Mouse (Mus musculus): ENCODE measurements around the gene Prg4.

The Prg4 gene

DNA sequence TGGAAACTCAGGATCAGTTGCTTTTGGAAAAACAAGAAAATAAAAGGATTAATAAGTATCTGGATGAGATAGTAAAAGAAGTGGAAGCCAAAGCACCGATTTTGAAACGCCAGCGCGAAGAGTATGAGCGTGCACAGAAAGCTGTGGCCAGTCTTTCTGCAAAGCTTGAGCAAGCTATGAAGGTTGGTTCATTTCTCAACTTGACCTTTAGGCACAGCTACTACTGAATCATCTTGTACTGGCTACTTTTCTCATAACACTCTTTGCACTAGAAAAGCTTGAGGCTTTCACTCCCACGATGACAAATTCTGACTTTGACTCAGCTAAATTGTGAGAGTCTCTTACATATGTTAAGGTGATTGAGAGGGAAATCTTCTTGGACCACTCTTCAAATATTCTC, 56.0 kb downstream of the Prg4 start:
- in situ Hi-C loops (cut with MboI, MseI): loop anchor here (10.0 kb wide), 1 partner anchor 945 kb away; no protein-coding TSS in a partner anchor

DNA sequence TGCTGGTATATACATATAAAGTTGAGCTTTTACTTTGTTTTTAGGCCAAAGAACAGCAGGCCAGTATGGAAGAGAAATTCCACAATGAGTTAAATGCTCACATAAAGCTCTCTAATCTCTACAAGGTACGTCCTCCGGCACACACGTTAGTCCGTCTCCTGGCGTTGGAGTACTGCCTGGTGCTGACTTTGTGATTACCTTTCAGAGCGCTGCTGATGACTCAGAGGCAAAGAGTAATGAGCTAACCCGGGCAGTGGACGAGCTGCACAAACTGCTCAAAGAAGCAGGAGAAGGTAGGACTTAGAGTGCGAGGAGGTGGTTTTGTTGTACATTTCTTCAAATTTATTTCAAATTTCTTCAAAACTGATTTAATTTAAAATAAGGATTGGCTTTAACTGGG, 58.7 kb downstream of the Prg4 start:
- in situ Hi-C loops (cut with MboI, MseI): no loop called here

DNA sequence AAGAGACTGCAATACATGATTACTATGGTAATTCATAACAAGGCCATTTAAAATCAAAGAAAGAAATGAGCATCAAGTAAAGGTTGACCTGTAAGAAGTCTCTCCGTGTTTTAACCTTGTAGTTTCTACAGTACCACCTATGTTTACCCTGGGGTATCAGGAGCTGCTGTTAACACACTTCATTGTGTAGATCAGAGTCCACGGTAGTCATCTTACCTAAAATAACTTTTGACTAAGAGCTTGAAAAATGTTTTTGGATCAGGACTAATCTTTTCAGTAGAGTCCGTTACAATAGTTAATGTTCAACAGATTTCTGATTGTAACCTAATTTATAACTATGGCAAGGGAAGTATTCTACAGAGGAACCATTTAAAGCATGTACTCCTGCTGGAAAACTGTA, 61.4 kb downstream of the Prg4 start:
- in situ Hi-C loops (cut with MboI, MseI): no loop called here

DNA sequence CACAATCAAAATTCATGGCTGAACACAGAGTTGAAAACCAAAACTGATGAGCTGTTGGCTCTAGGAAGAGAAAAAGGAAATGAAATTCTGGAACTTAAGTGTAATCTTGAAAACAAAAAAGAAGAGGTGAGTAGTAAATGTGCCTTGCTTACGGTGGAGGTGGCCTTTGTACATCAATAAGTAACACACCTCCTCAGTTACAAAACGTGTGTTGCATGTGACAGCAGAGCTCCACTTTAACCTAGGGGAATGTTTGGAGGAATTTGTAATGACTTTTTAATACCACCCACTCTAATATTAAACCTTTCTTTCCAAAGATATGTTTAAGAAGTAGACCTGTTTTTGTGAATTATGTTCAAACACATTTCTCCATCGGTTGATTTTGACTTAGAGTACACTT, 62.1 kb downstream of the Prg4 start:
- in situ Hi-C loops (cut with MboI, MseI): no loop called here

Measured in T-helper 2 cell (primary cell).